Mouse (Mus musculus): ENCODE results near the gene Irf2bp1.

Gene Irf2bp1

GRCm38 (mm10) chr7:19000421-19000820 lies 3.4 kb upstream of the Irf2bp1 start:
- DNase-seq (ENCODE audit: low spot score in 2 of 2) = no peak

- DNase-seq (ENCODE audit: low spot score in 2 of 2) = no peak
Observed at GRCm38 (mm10) chr7:19001066-19001806, 2.6 kb upstream of the Irf2bp1 start.

- DNase-seq (ENCODE audit: low spot score in 2 of 2) = no peak
Observed at GRCm38 (mm10) chr7:19001807-19002085, 2.1 kb upstream of the Irf2bp1 start.

GRCm38 (mm10) chr7:19002115-19002514 lies 1.7 kb upstream of the Irf2bp1 start:
- no peak for DNase-seq (ENCODE audit: low spot score in 2 of 2)

- DNase-seq (ENCODE audit: low spot score in 2 of 2) = peak; percentile 33 to 61
Observed at GRCm38 (mm10) chr7:19002848-19003498, 871 bp upstream of the Irf2bp1 start.

GRCm38 (mm10) chr7:19004631-19005079 lies 811 bp downstream of the Irf2bp1 start:
- DNase-seq (ENCODE audit: low spot score in 2 of 2) = no peak

- no peak for DNase-seq (ENCODE audit: low spot score in 2 of 2)
Observed at GRCm38 (mm10) chr7:19005417-19006121, 1.7 kb downstream of the Irf2bp1 start.

GRCm38 (mm10) chr7:19006476-19006875 lies 2.6 kb downstream of the Irf2bp1 start:
- peak; percentile 77 to 83 for DNase-seq (ENCODE audit: low spot score in 2 of 2)

- DNase-seq (ENCODE audit: low spot score in 2 of 2) = no peak
Observed at GRCm38 (mm10) chr7:19007026-19007977, 3.5 kb downstream of the Irf2bp1 start.

GRCm38 (mm10) chr7:19010581-19010980 lies 6.7 kb downstream of the Irf2bp1 start:
- no peak for DNase-seq (ENCODE audit: low spot score in 2 of 2)

- DNase-seq (ENCODE audit: low spot score in 2 of 2) = no peak
Observed at GRCm38 (mm10) chr7:19012025-19012621, 8.3 kb downstream of the Irf2bp1 start.

GRCm38 (mm10) chr7:19012882-19013281 lies 9.0 kb downstream of the Irf2bp1 start:
- no peak for DNase-seq (ENCODE audit: low spot score in 2 of 2)

- DNase-seq (ENCODE audit: low spot score in 2 of 2) = no peak
Observed at GRCm38 (mm10) chr7:19014452-19014851, 10.6 kb downstream of the Irf2bp1 start.

GRCm38 (mm10) chr7:19016042-19016441 lies 12.2 kb downstream of the Irf2bp1 start:
- DNase-seq (ENCODE audit: low spot score in 2 of 2) = no peak

- DNase-seq (ENCODE audit: low spot score in 2 of 2) = no peak
Observed at GRCm38 (mm10) chr7:19017909-19018308, 14.1 kb downstream of the Irf2bp1 start.

GRCm38 (mm10) chr7:19021048-19021447 lies 17.2 kb downstream of the Irf2bp1 start:
- no peak for DNase-seq (ENCODE audit: low spot score in 2 of 2)

- no peak for DNase-seq (ENCODE audit: low spot score in 2 of 2)
Observed at GRCm38 (mm10) chr7:19022189-19022958, 18.5 kb downstream of the Irf2bp1 start.

GRCm38 (mm10) chr7:19023357-19023814 lies 19.5 kb downstream of the Irf2bp1 start, which contains the start of gene Foxa3:
Gene Foxa3, minus strand, starts transcription at chr7:19023538.
- no peak for DNase-seq (ENCODE audit: low spot score in 2 of 2)

GRCm38 (mm10) chr7:19024096-19024506 lies 20.3 kb downstream of the Irf2bp1 start, which contains the start of gene Sympk:
Gene Sympk, plus strand, starts transcription at chr7:19024377.
- DNase-seq (ENCODE audit: low spot score in 2 of 2) = peak; percentile 80 to 91

GRCm38 (mm10) chr7:19024581-19025255 lies 20.9 kb downstream of the Irf2bp1 start:
- DNase-seq (ENCODE audit: low spot score in 2 of 2) = no peak

All from frontal cortex, postnatal 25 days (tissue).